Mouse (Mus musculus): ENCODE results near the gene Ube2v1. TPM values are rescaled to one million over a fixed set of nuclear protein-coding genes. Genes with fewer than 3 reads are reported as not detected.
A peak's percentile ranks its signal among the peaks of the same experiment; 100 is the strongest.

The Ube2v1 gene
- polyA plus RNA-seq, 1 experiment from 2014 or later, result 356 TPM

- H3K9me3 ChIP-seq, result no peaks in the 10 kb centered on the region
- peaks cover 7% of the 10 kb centered on the region; the same call in 1 of the 2 replicates for H3K27me3 ChIP-seq
- H3K4me3 ChIP-seq, result no peak overlapping the region
- H3K4me2 ChIP-seq, result no peak overlapping the region
- H3K27ac ChIP-seq (replicated peaks), result no peak overlapping the region
- H3K4me1 ChIP-seq (replicated peaks), result peaks cover 32% of the 10 kb centered on the region
- no peak overlapping the region for H3K9ac ChIP-seq
- ATAC-seq (ENCODE audit: low FRiP score, low read depth), result no peak
- WGBS, result 79% methylated on average over 13 of the region's 13 CpGs
- no peaks in the 10 kb centered on the region for H3K36me3 ChIP-seq
Observed at GRCm38 (mm10) chr2:167564551-167565311, 67.2 kb downstream of the Ube2v1 start.

- H3K27me3 ChIP-seq, result peaks cover 7% of the 10 kb centered on the region; the same call in 1 of the 2 replicates
- peak; percentile 59; the same call in 1 of the 2 replicates for ATAC-seq (ENCODE audit: low FRiP score, low read depth)
Observed at GRCm38 (mm10) chr2:167563703-167564102, 68.2 kb downstream of the Ube2v1 start.

GRCm38 (mm10) chr2:167563035-167563434 is 68.9 kb downstream of the Ube2v1 start:
- no peaks in the 10 kb centered on the region for H3K36me3 ChIP-seq
- 82% methylated on average over 5 of the region's 5 CpGs for WGBS
- no peak overlapping the region for H3K9ac ChIP-seq
- peaks cover 38% of the 10 kb centered on the region for H3K4me1 ChIP-seq (replicated peaks)
- no peak for ATAC-seq (ENCODE audit: low FRiP score, low read depth)
- H3K4me2 ChIP-seq, result no peak overlapping the region
- H3K4me3 ChIP-seq, result no peak overlapping the region
- H3K27ac ChIP-seq (replicated peaks), result no peak overlapping the region
- H3K9me3 ChIP-seq, result no peaks in the 10 kb centered on the region
- H3K27me3 ChIP-seq, result peaks cover 7% of the 10 kb centered on the region; the same call in 1 of the 2 replicates

More at GRCm38 (mm10) chr2:167563703-167564102, 68.2 kb downstream of the Ube2v1 start:
- H3K9me3 ChIP-seq, result no peaks in the 10 kb centered on the region
- H3K27ac ChIP-seq (replicated peaks), result no peak overlapping the region
- H3K36me3 ChIP-seq, result no peaks in the 10 kb centered on the region
- 45% methylated on average over 10 of the region's 12 CpGs for WGBS
- H3K9ac ChIP-seq, result no peak overlapping the region
- H3K4me1 ChIP-seq (replicated peaks), result peaks cover 38% of the 10 kb centered on the region
- no peak overlapping the region for H3K4me2 ChIP-seq
- no peak overlapping the region for H3K4me3 ChIP-seq

- H3K27ac ChIP-seq (replicated peaks), result no peak overlapping the region
- no peak overlapping the region for H3K4me3 ChIP-seq
- WGBS, result 29% methylated on average over 8 of the region's 8 CpGs
- H3K27me3 ChIP-seq, result peaks cover 7% of the 10 kb centered on the region; the same call in 1 of the 2 replicates
- H3K36me3 ChIP-seq, result no peaks in the 10 kb centered on the region
- peak; percentile 42; the same call in 1 of the 2 replicates for ATAC-seq (ENCODE audit: low FRiP score, low read depth)
- H3K4me2 ChIP-seq, result no peak overlapping the region
- peaks cover 38% of the 10 kb centered on the region for H3K4me1 ChIP-seq (replicated peaks)
- no peaks in the 10 kb centered on the region for H3K9me3 ChIP-seq
- H3K9ac ChIP-seq, result no peak overlapping the region
Observed at GRCm38 (mm10) chr2:167562101-167562500, 69.8 kb downstream of the Ube2v1 start.

- WGBS, result 7% methylated on average over 26 of the region's 27 CpGs
- Histone ChIP-seq H3K4me3 (peak overlapping the region; percentile 18; the same call in 1 of the 2 replicates), H3K36me3 (no peaks in the 10 kb centered on the region), H3K4me2 (peak overlapping the region; percentile 50), H3K27me3 (peaks cover 7% of the 10 kb centered on the region; the same call in 1 of the 2 replicates), H3K27ac (replicated peaks) (no peak overlapping the region), H3K4me1 (replicated peaks) (peaks cover 27% of the 10 kb centered on the region), H3K9me3 (no peaks in the 10 kb centered on the region), H3K9ac (no peak overlapping the region)
- ATAC-seq (ENCODE audit: low FRiP score, low read depth), result no peak
Observed at GRCm38 (mm10) chr2:167559413-167559812, 72.5 kb downstream of the Ube2v1 start.

Small RNA genes lying within 50 kb of the gene (microRNA-seq; reads per million reads assigned to microRNA genes)
- gene Gm22355, result not detected

Other genes with a start within 250 kb of the Ube2v1 start
- 20.9 TPM in 2 replicates for gene Slc9a8, start 210.4 kb downstream of the Ube2v1 start, polyA plus RNA-seq (2015; fragmentation: Nextera tagmentation; extraction: Ambion mirVana)
- 112 and 115 TPM in 2 replicates for gene Rnf114, start 139.4 kb downstream of the Ube2v1 start, polyA plus RNA-seq (2015; fragmentation: Nextera tagmentation; extraction: Ambion mirVana)
- gene Spata2, start 139.2 kb downstream of the Ube2v1 start, polyA plus RNA-seq (2015; fragmentation: Nextera tagmentation; extraction: Ambion mirVana), result 30.7 and 33.4 TPM in 2 replicates
- gene Snai1, start 93.9 kb downstream of the Ube2v1 start, polyA plus RNA-seq (2015; fragmentation: Nextera tagmentation; extraction: Ambion mirVana), result 5.9 and 6.6 TPM in 2 replicates
- gene Gm20431, start 29.4 kb upstream of the Ube2v1 start, polyA plus RNA-seq (2015; fragmentation: Nextera tagmentation; extraction: Ambion mirVana), result 8.6 and 11.5 TPM in 2 replicates
- gene Cebpb, start 56.8 kb upstream of the Ube2v1 start, polyA plus RNA-seq (2015; fragmentation: Nextera tagmentation; extraction: Ambion mirVana), result 3.2 and 3.3 TPM in 2 replicates
- gene Tmem189, start 57.7 kb upstream of the Ube2v1 start, polyA plus RNA-seq (2015; fragmentation: Nextera tagmentation; extraction: Ambion mirVana), result 39.4 and 42.5 TPM in 2 replicates

Data from hindbrain, embryonic 15.5 days (tissue).